Mouse (Mus musculus) lung, postnatal 0 days (tissue): ENCODE results near the gene Arpp21.

ENCODE experiments used
- CTCF ChIP-seq: IDR thresholded peaks from 2 replicates; pipeline ENCODE4 v1.5.1; 2016; ENCODE audit warnings: antibody characterized with exemption, mild to moderate bottlenecking
- EP300 ChIP-seq: IDR thresholded peaks from 2 replicates; pipeline ENCODE4 v1.6.1; 2016; ENCODE audit warnings: antibody characterized with exemption, mild to moderate bottlenecking, control low read depth

DNA sequence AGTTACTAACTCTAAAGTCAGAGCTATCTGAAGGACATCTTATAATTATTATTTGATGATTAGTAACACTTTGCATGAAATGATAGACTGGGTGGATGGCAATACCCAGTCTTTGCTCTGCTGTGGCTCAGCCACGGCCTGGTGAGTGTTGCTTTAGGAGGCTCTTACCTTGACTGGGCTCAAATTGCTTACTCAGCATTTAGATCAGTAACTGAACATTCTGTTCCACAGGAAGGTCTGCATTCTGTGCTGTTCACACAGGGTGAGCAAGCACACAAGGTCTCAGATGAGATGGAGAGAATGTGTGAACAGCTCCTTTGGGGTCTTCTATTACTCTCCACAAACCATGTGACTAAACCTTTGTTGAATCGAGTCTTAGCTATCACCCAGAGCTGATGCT, 11.4 kb upstream of the Arpp21 start:
- TF ChIP-seq CTCF (no peak), EP300 (no peak)
